Comparison of ENCODE assay signal across 29 mouse cellular contexts in the genomic region with DNA sequence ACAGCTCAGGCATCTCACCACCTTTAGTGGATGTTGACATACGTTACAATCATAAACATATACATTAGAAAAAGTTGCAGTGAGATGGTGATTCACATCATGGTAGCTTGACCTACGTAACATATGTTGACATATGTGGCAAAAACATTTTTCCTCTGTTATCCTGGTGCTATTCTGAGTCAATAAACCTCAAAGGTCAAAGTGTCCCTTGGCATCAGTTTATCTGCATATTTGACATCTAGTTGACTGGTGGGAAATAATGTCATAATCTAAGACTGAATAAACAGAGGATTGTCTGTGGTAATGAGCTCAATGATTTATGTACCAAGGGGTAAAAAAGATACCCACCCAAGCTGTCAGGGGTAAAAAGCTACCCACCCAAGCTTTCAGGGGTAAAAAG. TPM values are rescaled to one million over a fixed set of nuclear protein-coding genes. Genes with fewer than 3 reads are reported as not detected.
DNase-seq lines count a peak whose midpoint lies in the region; ATAC-seq lines count a peak whose summit lies in the region.
"Had no signal": no experiment of that assay in that cellular context is flagged by ENCODE, and none has a peak within 500 bp of the region (broad histone marks: within the 10 kb centered on the region; RNA-seq: fewer than 3 reads in every experiment).

No protein-coding gene starts in this region.

- no peak overlapping the region for H3K4me3 ChIP-seq in intestine, embryonic 16.5 days (ENCODE audit: low read length)
- no peak overlapping the region for H3K4me3 ChIP-seq in intestine, embryonic 15.5 days (replicated peaks)
- H3K4me3 ChIP-seq in kidney, embryonic 16.5 days (ENCODE audit: low read length), result no peak overlapping the region
- H3K4me3 ChIP-seq: embryonic facial prominence, embryonic 12.5 days; embryonic facial prominence, embryonic 15.5 days; heart, embryonic 12.5 days; heart, embryonic 15.5 days; hindbrain, embryonic 10.5 days; hindbrain, embryonic 13.5 days had no signal

- no peak overlapping the region for H3K9ac ChIP-seq in intestine, embryonic 16.5 days (ENCODE audit: low read depth, low read length)
- no peak overlapping the region for H3K9ac ChIP-seq in intestine, embryonic 15.5 days
- no peak overlapping the region for H3K9ac ChIP-seq in kidney, embryonic 16.5 days (replicated peaks; ENCODE audit: low read length)
- H3K9ac ChIP-seq: embryonic facial prominence, embryonic 12.5 days; embryonic facial prominence, embryonic 15.5 days; forebrain, postnatal 0 days; heart, embryonic 12.5 days; heart, embryonic 15.5 days; hindbrain, embryonic 13.5 days had no signal

- no peaks in the 10 kb centered on the region for H3K9me3 ChIP-seq in intestine, embryonic 16.5 days (ENCODE audit: control insufficient read depth, low read length)
- H3K9me3 ChIP-seq in intestine, embryonic 15.5 days, result no peaks in the 10 kb centered on the region
- H3K9me3 ChIP-seq in kidney, embryonic 16.5 days (ENCODE audit: low read length), result no peaks in the 10 kb centered on the region
- H3K9me3 ChIP-seq: embryonic facial prominence, embryonic 12.5 days; embryonic facial prominence, embryonic 15.5 days; G1E; heart, embryonic 12.5 days; heart, embryonic 15.5 days; hindbrain, embryonic 10.5 days; hindbrain, embryonic 13.5 days had no signal

- no peak overlapping the region for H3K4me2 ChIP-seq in intestine, embryonic 16.5 days (ENCODE audit: low read depth, low read length)
- H3K4me2 ChIP-seq in intestine, embryonic 15.5 days (replicated peaks), result no peak overlapping the region
- H3K4me2 ChIP-seq in kidney, embryonic 16.5 days (replicated peaks; ENCODE audit: low read depth, low read length), result no peak overlapping the region
- H3K4me2 ChIP-seq: embryonic facial prominence, embryonic 12.5 days; embryonic facial prominence, embryonic 15.5 days; heart, embryonic 12.5 days; heart, embryonic 15.5 days; hindbrain, embryonic 13.5 days had no signal

- no peaks in the 10 kb centered on the region for H3K4me1 ChIP-seq in intestine, embryonic 16.5 days (ENCODE audit: control insufficient read depth, insufficient read depth, low read length)
- no peaks in the 10 kb centered on the region for H3K4me1 ChIP-seq in intestine, embryonic 15.5 days (replicated peaks)
- peaks cover 3% of the 10 kb centered on the region; the same call in 1 of the 2 replicates for H3K4me1 ChIP-seq in kidney, embryonic 16.5 days (ENCODE audit: insufficient read depth, low read length)
- H3K4me1 ChIP-seq: embryonic facial prominence, embryonic 12.5 days; heart, embryonic 12.5 days had no signal

- H3K27ac ChIP-seq in intestine, embryonic 16.5 days (ENCODE audit: low read length), result 0 out of 2 replicates have a peak overlapping the region, but pooled peaks have one; percentile 29
- H3K27ac ChIP-seq in intestine, embryonic 15.5 days, result no peak overlapping the region
- peak overlapping the region; percentile 88 for H3K27ac ChIP-seq in kidney, embryonic 16.5 days (ENCODE audit: low read length)
- H3K27ac ChIP-seq: embryonic facial prominence, embryonic 12.5 days; embryonic facial prominence, embryonic 15.5 days; heart, embryonic 15.5 days; hindbrain, embryonic 10.5 days; hindbrain, embryonic 13.5 days had no signal

- 82% methylated on average over 2 of the region's 2 CpGs for WGBS in intestine, embryonic 16.5 days
- WGBS in intestine, embryonic 15.5 days, result 73% methylated on average over 2 of the region's 2 CpGs
- WGBS in kidney, embryonic 16.5 days, result 81% methylated on average over 2 of the region's 2 CpGs
- 53% methylated on average over 2 of the region's 2 CpGs for WGBS in large intestine, adult 2 months

- H3K27me3 ChIP-seq in intestine, embryonic 16.5 days (replicated peaks; ENCODE audit: control insufficient read depth, insufficient read depth, low read length), result no peaks in the 10 kb centered on the region
- H3K27me3 ChIP-seq in intestine, embryonic 15.5 days (replicated peaks), result no peaks in the 10 kb centered on the region
- no peaks in the 10 kb centered on the region for H3K27me3 ChIP-seq in kidney, embryonic 16.5 days (ENCODE audit: insufficient read depth, low read length)
- H3K27me3 ChIP-seq: CH12.LX; embryonic facial prominence, embryonic 12.5 days; embryonic facial prominence, embryonic 15.5 days; heart, embryonic 12.5 days; heart, embryonic 15.5 days; hindbrain, embryonic 13.5 days had no signal

- no peaks in the 10 kb centered on the region for H3K36me3 ChIP-seq in intestine, embryonic 16.5 days (ENCODE audit: control insufficient read depth, insufficient read depth, low read length)
- H3K36me3 ChIP-seq in intestine, embryonic 15.5 days, result no peaks in the 10 kb centered on the region
- no peaks in the 10 kb centered on the region for H3K36me3 ChIP-seq in kidney, embryonic 16.5 days (ENCODE audit: insufficient read depth, low read length)
- H3K36me3 ChIP-seq: embryonic facial prominence, embryonic 12.5 days; embryonic facial prominence, embryonic 15.5 days; G1E; heart, embryonic 12.5 days; heart, embryonic 15.5 days; hindbrain, embryonic 10.5 days; hindbrain, embryonic 13.5 days had no signal

- no peak for DNase-seq in kidney, postnatal 25 days
- DNase-seq in 3T3-L1 (ENCODE audit: low read depth, low spot score), result peak; percentile 56
- DNase-seq in large intestine, adult 2 months (ENCODE audit: low read depth, low spot score), result peak; percentile 16
- DNase-seq in layer of hippocampus, postnatal 14 days (ENCODE audit: low spot score in 2 of 2), result no peak
- DNase-seq in layer of hippocampus, adult 11-12 months (ENCODE audit: low spot score), result no peak
- DNase-seq: adrenal gland, adult 2 months; adrenal gland, postnatal 14 days; B cell, adult 2 months; cerebellum, adult 11 months; cerebellum, adult 2 months; cerebellum, adult 9-11 months; cerebellum, postnatal 25 days; forebrain, postnatal 0 days; gastrocnemius, postnatal 25 days; heart, adult 18-20 months; heart, postnatal 10 days; heart, postnatal 36 days had no signal

- ATAC-seq in intestine, embryonic 16.5 days, result no peak
- ATAC-seq in intestine, embryonic 15.5 days, result no peak
- no peak for ATAC-seq in kidney, embryonic 16.5 days (ENCODE audit: low FRiP score, low TSS enrichment)
- ATAC-seq: forebrain, embryonic 14.5 days; forebrain, postnatal 0 days had no signal

RNA-seq across cellular contexts. Expression of gene Mocs2, which starts 35.1 kb away (rescaled TPM):
- 111 and 114 TPM in 2 replicates for polyA plus RNA-seq in intestine, embryonic 16.5 days (2015; fragmentation: Nextera tagmentation; extraction: Ambion mirVana)
- polyA plus RNA-seq in intestine, embryonic 15.5 days (2015; fragmentation: Nextera tagmentation; extraction: Ambion mirVana), result 104 TPM in 2 replicates
- polyA plus RNA-seq in kidney, embryonic 16.5 days (2015; fragmentation: Nextera tagmentation; extraction: Ambion mirVana), result 80.9 and 86.7 TPM in 2 replicates
- polyA plus RNA-seq in large intestine, adult 2 months (2012; rRNA removed), result 34.6 and 57.4 TPM in 2 replicates
- 10 to 100 TPM; 92.1 to 95.6 TPM for total RNA-seq in layer of hippocampus, postnatal 14 days (2021)

Comparison
In these comparisons a context has a peak if more than half of its experiments do, and no peak if none do; other contexts are left out.
1. DNase-seq: peak in 3T3-L1 (single experiment) and large intestine, adult 2 months (single experiment); none in kidney, postnatal 25 days (0 of 2), layer of hippocampus, postnatal 14 days (0 of 2) and layer of hippocampus, adult 11-12 months (single experiment).